Mouse (Mus musculus): ENCODE results near the gene Lrrc9.
A peak's percentile ranks its signal among the peaks of the same experiment; 100 is the strongest.

Gene Lrrc9

DNA sequence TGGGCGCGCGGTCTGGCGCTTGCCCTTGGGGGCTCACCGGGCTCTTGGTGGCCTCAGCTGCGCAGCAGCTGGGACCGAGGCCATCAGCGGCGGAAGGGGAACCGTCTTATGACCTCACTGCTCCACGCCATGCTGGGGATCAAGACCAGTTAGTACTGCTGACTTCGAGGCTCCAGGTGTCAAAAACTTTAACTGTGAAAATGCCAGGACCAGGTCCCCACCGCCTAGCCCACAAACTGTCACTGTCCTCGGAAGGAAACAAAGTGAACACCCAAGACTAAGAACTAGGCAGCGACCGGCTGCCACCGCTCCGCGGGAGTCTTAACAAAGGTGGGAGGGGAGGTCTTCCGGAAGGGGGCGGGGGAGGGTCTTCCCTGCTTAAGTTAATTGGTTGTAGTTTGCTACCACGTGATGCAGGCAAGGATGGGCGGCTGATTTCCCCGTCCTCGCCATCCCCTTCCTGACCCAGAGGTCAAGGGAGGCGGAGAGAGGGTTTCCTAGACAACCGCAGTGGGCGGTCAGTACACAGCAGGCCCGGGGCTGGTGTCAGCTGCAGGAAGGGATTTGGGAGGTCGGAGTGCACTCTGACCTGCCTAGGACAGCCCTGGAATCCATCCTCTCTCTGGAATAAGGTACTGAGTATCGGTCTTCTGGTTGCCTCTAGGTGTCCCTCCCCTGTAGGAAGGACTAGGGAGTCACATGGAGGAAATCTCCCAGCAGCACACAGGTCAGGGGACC is at the start of gene Lrrc9:
Lrrc9 (plus strand) TSS at position 28 of the 738 bp plus-strand sequence.
- DNase-seq = peak; percentile 41

- DNase-seq = no peak
Measured at GRCm38 (mm10) chr12:72393046-72393805, 48.4 kb upstream of the Lrrc9 start.

GRCm38 (mm10) chr12:72405031-72405430 is 36.6 kb upstream of the Lrrc9 start:
- DNase-seq = no peak

- no peak for DNase-seq
Measured at GRCm38 (mm10) chr12:72407146-72407545, 34.5 kb upstream of the Lrrc9 start.

DNA sequence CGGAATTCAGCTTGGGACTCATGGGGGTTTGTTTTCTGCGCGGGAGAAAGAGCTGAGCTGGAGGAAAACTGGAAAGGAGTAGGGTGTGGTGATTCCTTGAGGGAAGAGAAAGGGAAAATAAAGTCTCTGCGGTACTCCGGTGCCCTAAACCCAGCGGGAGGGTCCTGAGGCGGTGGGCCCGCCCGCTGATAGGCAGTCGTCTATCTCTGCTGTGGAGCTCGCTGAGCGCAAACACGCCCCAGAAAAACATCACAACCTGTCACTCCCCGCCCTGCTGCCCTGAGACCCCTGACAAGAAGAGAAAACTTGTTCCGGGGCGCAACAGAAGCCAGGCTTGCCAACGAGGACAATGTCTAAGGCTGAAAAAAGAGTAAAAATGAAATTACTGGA is 34.0 kb upstream of the Lrrc9 start:
- DNase-seq = no peak

GRCm38 (mm10) chr12:72408111-72408891 is 33.4 kb upstream of the Lrrc9 start:
- DNase-seq = peak; percentile 18

DNA sequence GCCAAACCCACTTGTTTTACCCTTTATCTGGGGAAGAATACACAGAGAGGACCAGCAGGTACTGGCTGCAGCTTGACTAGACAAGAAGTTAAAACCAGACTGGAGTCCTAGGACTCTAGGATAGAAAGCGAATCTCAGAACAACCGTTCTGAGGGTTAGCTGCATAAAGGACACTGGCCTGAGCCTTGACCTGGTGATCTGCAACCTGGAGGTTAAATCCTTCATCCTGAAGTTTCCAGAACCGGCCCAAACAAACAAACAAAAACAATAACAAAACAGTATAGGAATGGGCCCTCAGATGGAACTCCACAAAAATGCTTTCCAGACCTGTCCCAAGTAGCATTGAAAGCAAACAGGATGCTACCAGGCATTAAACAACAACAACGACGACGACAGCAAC is 32.7 kb upstream of the Lrrc9 start, which contains the start of gene Rtn1:
Rtn1 (minus strand) TSS at position 101 of the 400 bp plus-strand sequence.
- no peak for DNase-seq

GRCm38 (mm10) chr12:72417762-72418161 is 23.9 kb upstream of the Lrrc9 start:
- no peak for DNase-seq

DNA sequence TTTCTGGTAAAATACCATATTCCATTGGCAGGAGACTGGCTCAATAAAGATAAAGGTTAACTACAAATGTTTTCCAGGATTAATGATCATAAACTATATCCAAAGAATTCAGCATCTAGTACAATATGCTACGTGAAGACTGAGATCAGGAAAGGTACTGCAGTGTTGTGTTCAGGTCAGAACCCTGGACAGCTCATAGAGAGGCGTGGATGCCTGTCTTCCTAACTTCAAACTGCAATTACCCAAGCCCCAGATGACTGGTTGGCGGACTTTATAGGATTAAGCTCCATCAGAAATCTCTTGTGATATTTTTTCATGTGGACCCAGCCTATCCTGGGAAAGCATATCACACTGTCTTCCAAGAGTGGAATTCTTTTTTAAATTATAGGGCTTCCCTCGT is 19.0 kb upstream of the Lrrc9 start:
- no peak for DNase-seq

- peak; percentile 68 for DNase-seq
Measured at GRCm38 (mm10) chr12:72427722-72428126, 13.9 kb upstream of the Lrrc9 start.

GRCm38 (mm10) chr12:72432209-72432608 is 9.5 kb upstream of the Lrrc9 start:
- no peak for DNase-seq

DNA sequence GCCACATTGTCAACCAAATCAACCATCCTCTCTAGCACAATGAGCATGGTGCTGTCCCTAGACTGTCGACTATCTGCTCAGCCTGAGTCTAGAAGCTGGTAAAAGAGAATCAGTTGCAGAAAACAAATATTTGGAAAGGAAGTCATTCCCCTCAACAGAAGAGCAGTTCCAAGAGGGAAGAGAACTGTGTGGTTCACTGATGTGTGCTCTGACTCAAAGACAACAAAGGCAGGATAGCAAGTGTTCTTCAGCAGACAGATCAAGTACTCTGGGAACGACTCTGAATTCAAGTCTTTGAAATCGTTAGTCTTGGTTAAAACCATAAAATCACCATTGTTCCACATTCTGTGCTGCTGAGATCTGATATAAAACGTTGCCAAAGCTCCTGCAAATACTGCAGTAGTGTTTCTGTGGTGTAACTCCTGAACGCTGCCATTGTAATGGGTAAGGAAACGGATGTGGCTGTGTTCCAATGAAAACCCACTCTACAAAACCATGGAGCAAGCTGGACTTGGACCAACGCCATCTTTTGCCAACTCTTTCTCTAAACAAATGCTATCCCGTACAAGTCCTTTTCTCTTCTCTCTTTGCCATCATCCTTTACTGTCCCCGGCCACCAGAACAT is 8.3 kb upstream of the Lrrc9 start:
- DNase-seq = no peak

DNA sequence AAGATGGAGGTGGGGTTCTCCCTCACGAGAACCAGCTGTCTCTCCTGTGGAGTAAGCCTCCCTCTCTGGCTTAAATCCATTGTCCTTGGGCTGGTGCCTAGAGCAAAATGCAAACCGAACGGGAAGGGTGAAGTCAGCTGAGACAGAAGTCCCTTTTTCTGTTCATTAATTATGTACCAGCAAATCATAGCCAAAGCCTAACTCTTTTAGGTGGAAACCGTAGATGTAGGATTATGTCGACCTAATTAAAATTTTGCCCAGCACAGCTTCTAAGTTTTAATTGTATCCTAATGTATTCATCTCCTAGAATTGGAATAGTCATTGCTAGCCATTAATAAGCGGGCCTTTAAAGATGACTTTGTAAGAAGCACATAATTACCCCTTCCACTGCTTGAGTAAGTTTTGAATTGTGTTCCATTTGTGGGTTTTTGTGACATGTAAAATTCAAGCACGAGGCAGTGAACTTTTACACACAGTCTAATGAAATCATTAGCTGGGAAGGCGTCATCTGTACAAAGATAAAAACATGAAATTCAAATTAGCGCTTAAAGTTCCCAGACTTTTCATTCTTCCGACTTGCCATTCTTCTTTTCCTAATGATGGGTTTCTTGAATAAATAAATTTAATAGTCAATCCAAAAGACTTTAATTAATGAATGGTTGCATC is 3.9 kb upstream of the Lrrc9 start:
- DNase-seq = no peak

GRCm38 (mm10) chr12:72438961-72439480 is 2.6 kb upstream of the Lrrc9 start:
- DNase-seq = no peak

GRCm38 (mm10) chr12:72453941-72454340 is 12.3 kb downstream of the Lrrc9 start:
- DNase-seq = no peak

DNA sequence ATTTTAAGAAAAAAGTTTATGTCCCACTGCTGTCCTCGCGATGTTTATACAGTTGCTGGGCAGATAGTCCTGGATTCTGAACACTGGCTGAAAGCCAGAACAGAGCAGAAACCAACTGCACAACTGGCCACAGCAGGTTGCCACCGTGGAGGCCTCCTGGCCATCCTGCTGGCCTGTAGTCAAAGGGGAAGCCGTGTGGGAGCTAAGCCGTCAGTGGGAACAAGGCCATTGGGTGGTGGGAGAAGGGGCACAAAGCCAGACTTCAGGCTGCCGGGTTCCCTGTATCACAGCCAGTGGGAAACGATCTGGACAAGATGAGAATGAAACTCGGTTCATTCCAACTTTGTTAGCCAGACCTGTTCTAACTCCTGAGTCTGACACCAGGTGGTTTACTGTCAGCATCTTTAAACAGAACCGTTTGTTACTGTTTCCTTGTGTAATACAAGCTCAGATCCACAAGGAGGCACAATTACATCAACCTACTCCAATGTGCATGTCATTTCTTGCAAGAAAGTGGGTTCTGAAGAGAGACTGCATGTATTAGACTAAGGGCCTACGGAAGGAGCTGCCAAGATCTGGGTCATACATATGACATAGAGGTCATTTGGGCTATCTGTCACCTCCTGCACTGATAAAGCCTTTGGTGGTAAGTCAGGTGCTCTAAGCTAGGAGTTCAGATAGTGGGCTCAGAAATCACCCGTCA is 19.7 kb downstream of the Lrrc9 start:
- DNase-seq = no peak

DNA sequence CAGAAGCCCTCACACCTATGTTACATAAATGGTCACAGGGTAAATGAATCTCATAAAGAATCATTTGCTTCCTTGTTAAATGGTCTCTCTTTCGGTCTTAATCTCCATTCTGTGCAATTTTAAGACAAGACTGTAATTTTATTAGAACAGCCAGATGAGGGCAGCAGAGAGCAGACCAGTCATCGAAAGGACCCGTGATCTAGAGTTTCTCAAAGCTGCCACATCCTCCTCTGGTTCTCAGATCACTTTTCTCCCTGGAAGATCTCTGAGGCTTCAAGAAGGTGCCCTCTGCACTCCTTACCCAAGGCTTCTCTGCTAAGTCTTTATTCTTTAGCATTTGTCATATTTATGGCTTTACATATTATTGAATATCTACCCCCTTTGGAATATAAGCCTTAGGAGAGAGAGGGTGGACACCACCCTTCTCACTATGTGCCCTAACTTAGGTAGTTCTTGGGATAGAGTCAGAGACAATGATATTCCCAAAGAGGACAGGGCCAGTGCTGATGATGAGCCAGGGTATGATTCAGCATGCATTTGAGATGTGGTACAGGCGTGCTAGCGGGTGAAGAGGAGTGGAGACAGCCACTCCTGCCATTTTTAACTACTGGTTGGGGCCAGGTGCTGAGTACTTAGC is 20.3 kb downstream of the Lrrc9 start:
- peak; percentile 37 for DNase-seq

- DNase-seq = no peak
Measured at GRCm38 (mm10) chr12:72465826-72466501, 24.3 kb downstream of the Lrrc9 start.

GRCm38 (mm10) chr12:72467269-72467668 is 25.6 kb downstream of the Lrrc9 start:
- no peak for DNase-seq

- DNase-seq = no peak
Measured at GRCm38 (mm10) chr12:72467789-72468188, 26.1 kb downstream of the Lrrc9 start.

All from kidney, adult 18-20 months (tissue).